Mouse (Mus musculus): ENCODE measurements around the gene Trp53bp2.

- TF ChIP-seq CTCF (IDR thresholded peaks at IDR 0.05; ENCODE audit: low read depth, low read length) (peak; percentile 81), EP300 (IDR thresholded peaks at IDR 0.05; ENCODE audit: insufficient read depth, low read depth, low read length) (0 out of 2 replicates have a peak, but pooled peaks have one; percentile 18)
Measured at GRCm38 (mm10) chr1:182489803-182490452, 81.0 kb downstream of the Trp53bp2 start.
